Mouse (Mus musculus): ENCODE measurements around the gene Tas1r2.

DNA sequence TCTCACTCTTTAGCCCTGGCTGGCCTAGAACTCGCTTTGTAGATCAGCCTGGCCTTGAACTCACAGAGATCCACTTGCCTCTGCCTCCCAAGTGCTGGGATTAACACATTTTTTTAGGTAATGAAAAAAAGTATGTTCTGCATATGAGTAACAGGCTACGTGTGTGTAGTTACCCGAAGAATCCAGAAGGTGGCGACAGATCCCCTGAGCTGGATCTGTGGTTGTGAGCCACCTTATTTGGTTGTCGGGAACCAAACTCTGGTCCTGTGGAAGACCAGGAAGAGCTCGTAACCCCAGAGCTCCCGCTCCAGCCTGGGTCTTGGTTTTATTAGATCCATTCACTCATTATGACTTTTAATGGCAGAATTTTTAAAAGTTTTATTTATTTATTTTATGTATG lies 6.4 kb upstream of the Tas1r2 start:
- TF ChIP-seq POLR2A (IDR thresholded peaks at IDR 0.05; ENCODE audit: insufficient read depth, low read depth, low read length): no peak
- no peak for TF ChIP-seq CTCF (IDR thresholded peaks at IDR 0.05; ENCODE audit: insufficient read depth, low read depth, low read length)

Measured in olfactory bulb, adult 2 months (tissue).